Mouse (Mus musculus): Measurements from ENCODE around the gene Cops7a. TPM values are rescaled to one million over a fixed set of nuclear protein-coding genes. Genes with fewer than 3 reads are reported as not detected.

The Cops7a gene
- polyA plus RNA-seq, 1 experiment from 2014 or later = 178 TPM

DNA sequence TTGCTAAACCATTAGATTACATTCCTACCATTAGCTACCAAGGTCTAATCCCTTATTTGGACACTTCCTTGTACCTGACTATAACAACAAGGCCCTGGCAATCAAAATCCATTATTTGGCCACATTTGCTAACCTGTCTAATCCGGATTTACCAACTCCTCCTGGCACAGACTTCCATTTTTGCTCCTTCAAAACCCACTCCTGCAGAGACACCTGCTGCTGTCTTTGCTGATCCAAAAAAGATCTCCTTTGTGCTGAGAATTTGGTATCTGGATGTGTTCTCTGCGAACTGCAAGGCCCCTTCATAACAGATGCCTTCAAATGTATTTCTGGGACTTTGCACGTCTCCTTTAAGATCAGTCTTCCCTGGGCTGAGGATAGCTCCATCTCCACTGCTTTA is 21.8 kb downstream of the Cops7a start:
- Histone ChIP-seq H3K27ac (no peak overlapping the region), H3K4me1 (no peaks in the 10 kb centered on the region), H3K36me3 (peaks cover 11% of the 10 kb centered on the region), H3K9me3 (no peaks in the 10 kb centered on the region), H3K27me3 (ENCODE audit: insufficient read depth, poor library complexity, severe bottlenecking) (no peaks in the 10 kb centered on the region), H3K4me3 (no peak overlapping the region)
- no peak for DNase-seq (ENCODE audit: low spot score)
- 81% methylated on average over 3 of the region's 3 CpGs for WGBS

DNA sequence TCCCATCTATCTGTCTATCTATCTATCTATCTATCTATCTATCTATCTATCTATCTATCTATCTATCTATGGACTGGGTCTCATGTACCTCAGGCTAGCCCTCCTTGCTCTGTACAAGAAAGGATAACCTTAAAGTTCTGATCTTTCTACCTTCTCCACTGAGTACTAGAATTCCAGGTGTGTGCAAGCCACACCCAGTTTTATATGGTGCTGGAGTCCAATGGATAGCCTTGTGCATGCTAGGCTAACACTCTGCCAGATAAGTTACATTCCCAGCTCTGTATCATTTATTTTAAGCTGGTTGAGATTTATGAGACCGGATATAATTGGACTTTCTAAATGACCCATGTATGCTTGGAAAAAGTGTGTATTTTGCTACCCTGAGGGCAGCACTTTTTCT is 23.7 kb downstream of the Cops7a start:
- Histone ChIP-seq H3K4me3 (no peak overlapping the region), H3K27me3 (ENCODE audit: insufficient read depth, poor library complexity, severe bottlenecking) (no peaks in the 10 kb centered on the region), H3K27ac (no peak overlapping the region), H3K4me1 (no peaks in the 10 kb centered on the region), H3K9me3 (no peaks in the 10 kb centered on the region), H3K36me3 (peaks cover 30% of the 10 kb centered on the region)
- no peak for DNase-seq (ENCODE audit: low spot score)
- WGBS = 94% methylated on average over 1 of the region's 1 CpGs

DNA sequence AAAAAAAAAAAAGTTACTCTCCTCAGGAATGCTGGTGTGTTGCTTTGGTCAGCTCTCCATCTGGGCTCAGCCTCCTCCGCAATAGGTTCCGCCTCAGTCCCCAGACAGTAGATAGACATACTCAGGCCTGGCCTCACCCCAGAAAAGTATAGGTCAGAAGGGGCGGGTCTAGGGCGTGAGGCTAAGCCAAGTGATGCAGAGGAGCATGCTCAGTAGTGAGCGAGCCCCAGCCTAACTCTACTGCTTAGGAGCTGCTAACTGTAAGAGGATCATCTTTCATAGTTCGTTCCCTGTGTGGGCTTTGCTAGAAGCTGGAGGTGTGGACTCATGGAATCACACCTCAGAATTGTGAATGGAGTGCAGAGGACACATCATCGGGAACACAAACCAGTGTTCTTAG is 26.8 kb downstream of the Cops7a start:
- H3K27ac ChIP-seq = no peak overlapping the region
- 85% methylated on average over 7 of the region's 7 CpGs for WGBS
- peaks cover 12% of the 10 kb centered on the region; the same call in 1 of the 2 replicates for H3K4me1 ChIP-seq
- no peak for DNase-seq (ENCODE audit: low spot score)
- H3K9me3 ChIP-seq = no peaks in the 10 kb centered on the region
- H3K27me3 ChIP-seq (ENCODE audit: insufficient read depth, poor library complexity, severe bottlenecking) = no peaks in the 10 kb centered on the region
- H3K4me3 ChIP-seq = no peak overlapping the region
- peaks cover 61% of the 10 kb centered on the region for H3K36me3 ChIP-seq

DNA sequence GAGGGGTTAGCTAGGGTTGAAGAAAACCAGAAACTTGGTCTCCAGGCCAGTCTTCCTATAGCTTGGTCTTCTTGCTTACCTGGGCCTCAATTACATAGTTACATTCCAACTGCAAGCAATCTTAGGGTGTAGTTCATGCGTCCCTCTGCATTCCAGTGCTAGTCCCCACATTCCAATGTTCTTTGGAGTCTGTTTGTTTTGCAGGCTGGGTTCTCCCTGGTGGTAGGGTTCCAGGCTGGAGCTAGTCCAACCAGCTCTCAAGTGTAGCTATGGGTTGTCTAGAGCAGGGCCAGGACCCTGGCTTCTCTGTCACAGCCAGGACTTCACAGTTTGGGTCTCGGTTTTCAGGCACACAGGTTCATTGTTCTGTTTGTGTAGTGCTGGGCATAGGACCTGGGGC is 27.8 kb downstream of the Cops7a start:
- H3K4me1 ChIP-seq = peaks cover 17% of the 10 kb centered on the region
- H3K36me3 ChIP-seq = peaks cover 67% of the 10 kb centered on the region
- H3K9me3 ChIP-seq = no peaks in the 10 kb centered on the region
- DNase-seq (ENCODE audit: low spot score) = no peak
- WGBS = 80% methylated on average over 2 of the region's 2 CpGs
- no peak overlapping the region for H3K4me3 ChIP-seq
- no peaks in the 10 kb centered on the region for H3K27me3 ChIP-seq (ENCODE audit: insufficient read depth, poor library complexity, severe bottlenecking)
- H3K27ac ChIP-seq = no peak overlapping the region

DNA sequence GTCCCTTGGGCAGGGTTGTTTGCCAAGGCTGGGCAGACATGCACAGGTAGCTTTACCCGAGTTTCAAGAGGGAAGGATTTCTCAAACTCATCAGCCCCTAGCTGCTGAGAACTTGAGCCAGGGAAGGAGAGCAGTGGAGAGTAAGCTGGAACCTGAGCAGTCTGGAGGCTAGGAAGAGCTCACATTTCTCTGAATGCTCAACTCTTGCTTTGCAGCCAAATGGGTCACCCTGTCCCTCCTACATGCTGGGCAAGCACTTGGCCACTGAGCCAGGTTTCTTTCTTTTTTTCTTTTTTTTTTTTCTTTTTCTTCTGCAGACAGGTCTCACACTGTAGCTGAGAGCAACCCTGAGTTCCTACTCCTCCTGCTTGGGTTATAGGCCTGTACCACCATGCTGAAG is 28.7 kb downstream of the Cops7a start:
- H3K36me3 ChIP-seq = peaks cover 70% of the 10 kb centered on the region
- no peak overlapping the region for H3K4me3 ChIP-seq
- no peaks in the 10 kb centered on the region for H3K27me3 ChIP-seq (ENCODE audit: insufficient read depth, poor library complexity, severe bottlenecking)
- no peaks in the 10 kb centered on the region for H3K9me3 ChIP-seq
- no peak overlapping the region for H3K27ac ChIP-seq
- peaks cover 22% of the 10 kb centered on the region for H3K4me1 ChIP-seq
- DNase-seq (ENCODE audit: low spot score) = no peak
- 76% methylated on average over 1 of the region's 1 CpGs for WGBS

DNA sequence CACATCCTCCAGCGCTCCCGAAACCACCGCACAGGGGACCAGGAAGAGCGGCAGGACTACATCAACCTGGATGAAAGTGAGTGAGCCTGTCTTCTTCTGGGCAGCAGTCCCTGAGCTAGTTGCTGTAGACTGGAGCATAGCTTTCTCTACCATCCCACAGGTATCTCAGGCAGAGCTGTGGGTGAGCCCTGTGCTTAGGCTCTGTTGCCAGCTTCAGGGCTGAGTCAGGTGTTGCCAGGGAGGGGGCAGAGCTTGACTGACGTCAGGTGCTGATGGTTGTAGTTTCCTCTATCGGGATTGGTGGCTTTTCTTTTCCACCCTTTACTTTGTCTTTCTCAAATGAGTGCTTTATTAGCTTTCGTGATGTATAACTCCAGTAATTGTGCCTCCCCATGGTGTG is 30.7 kb downstream of the Cops7a start:
- no peaks in the 10 kb centered on the region for H3K27me3 ChIP-seq (ENCODE audit: insufficient read depth, poor library complexity, severe bottlenecking)
- peaks cover 68% of the 10 kb centered on the region for H3K36me3 ChIP-seq
- no peak overlapping the region for H3K4me3 ChIP-seq
- no peak for DNase-seq (ENCODE audit: low spot score)
- peaks cover 34% of the 10 kb centered on the region for H3K4me1 ChIP-seq
- 93% methylated on average over 7 of the region's 7 CpGs for WGBS
- H3K9me3 ChIP-seq = no peaks in the 10 kb centered on the region
- H3K27ac ChIP-seq = no peak overlapping the region

DNA sequence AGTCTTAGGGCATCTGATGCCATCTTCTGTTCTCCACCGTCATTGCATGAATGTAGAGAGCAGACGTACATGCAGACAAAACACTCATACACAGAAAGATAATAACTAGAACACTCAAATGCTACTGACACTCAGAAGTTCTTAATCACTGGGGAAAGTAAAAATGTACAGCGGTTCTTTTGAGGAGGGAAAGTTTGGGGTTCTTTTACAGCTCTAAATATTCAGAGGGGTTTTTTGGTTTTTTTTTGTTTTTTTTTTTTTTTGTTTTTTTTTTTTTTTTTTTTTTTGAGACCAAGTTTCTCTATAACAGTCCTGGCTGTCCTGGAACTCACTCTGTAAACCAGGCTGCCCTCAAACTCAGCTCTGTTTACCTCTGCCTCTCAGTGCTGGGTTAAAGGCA is 32.2 kb downstream of the Cops7a start:
- Histone ChIP-seq H3K27me3 (ENCODE audit: insufficient read depth, poor library complexity, severe bottlenecking) (no peaks in the 10 kb centered on the region), H3K9me3 (no peaks in the 10 kb centered on the region), H3K27ac (no peak overlapping the region), H3K4me3 (peak overlapping the region; percentile 94; the same call in 1 of the 2 replicates), H3K4me1 (peaks cover 34% of the 10 kb centered on the region), H3K36me3 (peaks cover 54% of the 10 kb centered on the region)
- no peak for DNase-seq (ENCODE audit: low spot score)
- WGBS = 92% methylated on average over 3 of the region's 3 CpGs

DNA sequence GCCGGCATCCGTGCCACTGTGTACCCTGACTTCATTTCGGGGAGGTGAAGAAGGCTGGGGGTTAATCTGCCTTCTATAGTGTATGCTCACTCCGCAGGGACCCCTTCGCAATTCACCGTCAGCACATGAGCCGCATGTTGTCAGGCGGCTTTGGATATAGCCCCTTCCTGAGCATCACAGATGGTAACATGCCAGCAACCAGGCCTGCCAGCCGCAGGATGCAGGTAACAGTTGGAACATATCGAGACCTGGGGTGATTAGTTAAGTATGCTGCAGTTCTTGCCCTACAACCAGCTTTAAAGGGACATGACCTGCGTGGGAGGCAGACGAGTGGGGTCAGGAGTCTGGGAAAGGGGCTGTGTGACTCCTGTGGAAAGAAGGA is 33.0 kb downstream of the Cops7a start:
- DNase-seq (ENCODE audit: low spot score) = no peak
- Histone ChIP-seq H3K27me3 (ENCODE audit: insufficient read depth, poor library complexity, severe bottlenecking) (no peaks in the 10 kb centered on the region), H3K36me3 (peaks cover 46% of the 10 kb centered on the region), H3K4me3 (peak overlapping the region; percentile 94), H3K27ac (peak overlapping the region; percentile 94), H3K4me1 (peaks cover 34% of the 10 kb centered on the region), H3K9me3 (no peaks in the 10 kb centered on the region)
- WGBS = 54% methylated on average over 12 of the region's 12 CpGs

DNA sequence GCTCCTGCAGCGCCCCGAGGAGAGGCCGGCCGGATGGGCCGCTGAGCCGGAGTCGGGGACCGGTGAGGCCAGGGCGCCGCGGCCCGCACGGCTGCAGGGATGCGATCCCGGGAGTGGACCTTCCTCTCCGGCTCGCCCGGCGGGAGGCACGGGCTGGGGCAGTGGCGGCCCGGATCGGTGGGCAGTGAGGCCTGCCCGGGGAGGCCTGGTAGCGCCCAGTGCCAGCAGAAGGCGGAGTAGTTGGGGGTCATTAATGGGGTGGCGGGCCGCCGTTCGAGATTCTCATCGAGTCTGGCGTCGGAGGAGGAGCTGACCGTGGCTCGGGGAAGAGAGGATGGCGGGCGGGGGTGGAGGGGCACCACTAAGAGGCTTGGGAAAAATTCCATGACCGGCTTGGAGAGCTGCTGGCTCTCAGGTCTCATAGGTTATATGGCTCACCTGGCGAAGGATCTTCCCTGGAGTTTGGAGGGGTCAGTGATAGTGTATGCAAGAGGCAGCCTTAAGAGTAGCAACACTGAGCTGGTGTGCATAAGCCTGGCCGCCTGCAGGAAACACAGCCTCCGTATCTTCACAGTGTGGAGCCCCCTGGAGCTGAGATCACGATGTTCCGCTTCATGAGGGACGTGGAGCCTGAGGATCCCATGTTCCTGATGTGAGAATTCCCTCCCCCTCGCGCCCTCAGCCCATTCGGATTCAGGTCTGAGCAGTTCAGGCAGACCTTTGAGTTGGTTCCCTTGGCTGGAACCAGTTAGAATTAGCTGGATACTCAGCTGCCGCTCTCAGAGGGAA is 33.6 kb downstream of the Cops7a start:
- peak overlapping the region; percentile 94 for H3K27ac ChIP-seq
- peak; percentile 88 for DNase-seq (ENCODE audit: low spot score)
- no peaks in the 10 kb centered on the region for H3K9me3 ChIP-seq
- H3K4me3 ChIP-seq = peak overlapping the region; percentile 94
- 1% methylated on average over 48 of the region's 48 CpGs for WGBS
- H3K27me3 ChIP-seq (ENCODE audit: insufficient read depth, poor library complexity, severe bottlenecking) = no peaks in the 10 kb centered on the region
- peaks cover 40% of the 10 kb centered on the region for H3K36me3 ChIP-seq
- H3K4me1 ChIP-seq = peaks cover 34% of the 10 kb centered on the region

DNA sequence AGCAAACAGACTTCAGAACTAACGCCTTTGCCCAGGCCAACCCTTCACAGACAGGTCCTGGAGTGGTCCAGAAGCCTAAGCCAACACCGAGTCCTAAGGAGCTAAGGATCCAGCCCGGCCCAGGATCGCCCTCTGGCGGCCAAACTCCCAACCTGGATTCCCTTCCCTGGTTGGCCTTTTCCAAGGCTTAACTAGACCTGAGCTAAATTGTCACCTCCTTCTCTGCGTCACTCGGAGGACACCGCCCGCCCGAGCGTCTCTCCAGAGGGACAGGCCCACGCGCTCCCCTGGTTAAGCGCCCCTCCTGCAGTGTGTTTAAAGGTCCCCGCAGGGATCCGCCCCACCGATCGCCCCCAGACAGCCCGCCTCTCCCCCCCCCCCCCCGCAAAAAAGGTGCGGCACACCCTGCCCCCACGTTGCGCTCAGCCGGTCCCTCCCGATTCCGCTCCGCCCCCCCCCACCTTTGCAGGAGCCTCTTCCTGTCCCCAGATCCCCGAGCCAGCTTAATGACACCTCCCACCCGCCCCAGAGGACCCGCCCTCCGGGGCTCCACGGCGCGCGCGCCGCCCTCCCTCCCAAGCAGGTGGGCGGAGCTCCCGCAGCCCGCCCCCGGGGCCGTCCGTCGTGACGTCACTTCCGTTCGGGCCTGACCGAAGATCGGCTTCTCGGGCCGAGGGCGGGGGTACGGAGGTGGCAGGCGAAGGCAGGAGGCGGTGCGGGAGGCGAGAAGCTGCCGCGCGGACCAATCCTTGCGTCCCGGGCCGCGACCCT is 34.4 kb downstream of the Cops7a start, which contains the start of gene Mlf2:
Gene Mlf2 (plus strand): TSS at position 633 of the 771 bp plus-strand sequence.
- WGBS = 1% methylated on average over 60 of the region's 64 CpGs
- no peaks in the 10 kb centered on the region for H3K9me3 ChIP-seq
- H3K4me3 ChIP-seq = peak within 1 kb of the TSS; percentile 94
- H3K4me1 ChIP-seq = peaks cover 37% of the 10 kb centered on the region
- H3K27me3 ChIP-seq (ENCODE audit: insufficient read depth, poor library complexity, severe bottlenecking) = no peaks in the 10 kb centered on the region
- H3K36me3 ChIP-seq = peaks cover 32% of the 10 kb centered on the region
- peak; percentile 99 for DNase-seq (ENCODE audit: low spot score)
- peak within 1 kb of the TSS; percentile 94 for H3K27ac ChIP-seq

DNA sequence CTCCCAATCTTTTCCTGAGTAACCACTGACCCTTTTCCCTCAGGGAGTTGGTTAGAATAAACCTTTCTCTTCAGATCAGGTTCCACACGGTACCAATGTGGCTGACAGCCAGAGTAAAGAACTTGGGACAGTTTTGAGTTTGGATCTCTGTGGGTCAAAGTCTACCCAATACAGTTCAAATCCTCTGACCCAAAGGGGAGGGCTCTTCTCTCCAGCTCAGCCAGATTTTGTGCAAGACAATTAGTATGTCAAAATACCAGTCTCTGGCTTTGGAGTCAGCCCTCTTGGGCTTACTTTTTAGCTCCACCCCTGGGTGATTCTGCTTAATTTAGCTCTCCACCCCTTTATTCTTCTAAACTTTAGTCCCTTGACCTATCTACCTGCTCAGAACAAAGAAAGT is 35.1 kb downstream of the Cops7a start:
- no peak for DNase-seq (ENCODE audit: low spot score)
- Histone ChIP-seq H3K9me3 (no peaks in the 10 kb centered on the region), H3K27ac (peak overlapping the region; percentile 94), H3K4me3 (peak overlapping the region; percentile 94), H3K36me3 (peaks cover 25% of the 10 kb centered on the region), H3K27me3 (ENCODE audit: insufficient read depth, poor library complexity, severe bottlenecking) (no peaks in the 10 kb centered on the region), H3K4me1 (peaks cover 43% of the 10 kb centered on the region)
- 68% methylated on average over 1 of the region's 1 CpGs for WGBS

DNA sequence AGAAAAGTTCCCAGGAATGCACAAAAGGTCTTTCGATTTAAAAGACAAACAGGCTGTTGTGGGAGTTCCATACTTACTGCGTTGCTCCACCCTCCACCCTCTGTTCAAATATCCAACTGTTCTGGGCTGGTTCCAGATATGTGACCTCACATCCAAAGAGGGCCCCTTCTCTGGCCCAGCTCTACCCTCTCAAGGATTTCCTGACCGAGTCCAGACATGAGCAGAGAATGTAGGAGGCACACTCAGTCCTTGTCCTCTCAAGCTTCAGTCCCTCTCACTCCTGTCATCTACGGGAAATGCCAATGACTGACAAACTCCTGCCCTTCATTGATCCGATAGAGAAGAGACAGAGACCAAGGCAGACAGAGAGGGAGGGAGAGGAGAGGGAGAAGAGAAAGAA is 39.4 kb downstream of the Cops7a start:
- Histone ChIP-seq H3K4me3 (no peak overlapping the region), H3K27ac (peak overlapping the region; percentile 71), H3K36me3 (no peaks in the 10 kb centered on the region), H3K4me1 (peaks cover 27% of the 10 kb centered on the region), H3K9me3 (no peaks in the 10 kb centered on the region), H3K27me3 (ENCODE audit: insufficient read depth, poor library complexity, severe bottlenecking) (no peaks in the 10 kb centered on the region)
- 36% methylated on average over 5 of the region's 5 CpGs for WGBS
- no peak for DNase-seq (ENCODE audit: low spot score)

DNA sequence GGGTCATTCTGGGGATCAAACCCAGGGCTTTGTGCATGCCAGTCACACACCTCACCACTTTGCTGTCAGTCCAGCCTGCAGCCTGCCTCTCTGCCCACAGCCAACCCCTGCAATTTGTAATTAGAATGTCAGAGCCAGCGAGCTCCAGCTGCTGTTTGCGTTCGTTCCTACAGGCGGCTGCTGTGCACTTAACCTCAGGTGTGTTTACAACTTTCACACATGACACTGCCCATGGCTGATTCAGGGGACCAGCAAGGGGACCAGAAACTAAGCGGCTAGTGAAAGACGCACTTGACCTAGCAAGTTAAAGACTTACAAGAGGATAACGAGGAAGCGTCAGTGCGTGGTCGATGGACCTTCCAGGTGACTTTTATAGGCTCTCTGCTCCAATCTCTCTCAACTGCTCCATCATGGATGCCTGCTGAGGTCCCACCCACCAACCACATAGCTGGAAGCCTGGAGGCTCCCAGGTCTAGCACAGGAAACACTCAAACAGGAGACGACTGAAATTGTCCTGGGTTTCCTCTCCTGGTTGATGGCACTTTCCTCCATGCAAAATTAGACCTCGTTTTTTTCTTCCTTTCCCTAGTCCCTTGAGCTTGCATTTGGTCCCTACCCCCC is 40.1 kb downstream of the Cops7a start:
- DNase-seq (ENCODE audit: low spot score) = no peak
- peak overlapping the region; percentile 71 for H3K27ac ChIP-seq
- peaks cover 28% of the 10 kb centered on the region for H3K4me1 ChIP-seq
- H3K4me3 ChIP-seq = 0 out of 2 replicates have a peak overlapping the region, but pooled peaks have one; percentile 27
- H3K9me3 ChIP-seq = no peaks in the 10 kb centered on the region
- no peaks in the 10 kb centered on the region for H3K36me3 ChIP-seq
- WGBS = 27% methylated on average over 12 of the region's 12 CpGs
- H3K27me3 ChIP-seq (ENCODE audit: insufficient read depth, poor library complexity, severe bottlenecking) = no peaks in the 10 kb centered on the region
